Mouse (Mus musculus) granulocyte monocyte progenitor cell, adult 5-6 weeks (primary cell): Measurements from ENCODE around the gene Spast. TPM values are rescaled to one million over a fixed set of nuclear protein-coding genes. Genes with fewer than 3 reads are reported as not detected.
"Not testable (repeated sequence)": the region's sequence is repeated elsewhere in the genome, so short reads cannot be mapped to it uniquely, and the experiment has no call there.

Source experiments
- ATAC-seq: replicated peaks from 2 replicates; pipeline ENCODE4 v1.8.0; 2016; ENCODE audit warnings: mild to moderate bottlenecking, moderate TSS enrichment, inconsistent platforms; ENCODE audit not compliant: poor library complexity, severe bottlenecking
- total RNA-seq, 2 experiments: library from RNA; stranded (forward) in 1 of 2; stranded (reverse) in 1 of 2; fragments of 200-712, 200-1000 nt in 1 of 2; fragments of >200 nt in 1 of 2; fragmentation: Nextera tagmentation in 1 of 2; gene quantifications; 2 replicates each; pipeline ENCODE4 v1.2.3; 2014 to 2017

The Spast gene
- total RNA-seq (2014; fragmentation: Nextera tagmentation) (27.3 and 28.8 TPM in 2 replicates), total RNA-seq (2017) (54.7 and 70.0 TPM in 2 replicates)

DNA sequence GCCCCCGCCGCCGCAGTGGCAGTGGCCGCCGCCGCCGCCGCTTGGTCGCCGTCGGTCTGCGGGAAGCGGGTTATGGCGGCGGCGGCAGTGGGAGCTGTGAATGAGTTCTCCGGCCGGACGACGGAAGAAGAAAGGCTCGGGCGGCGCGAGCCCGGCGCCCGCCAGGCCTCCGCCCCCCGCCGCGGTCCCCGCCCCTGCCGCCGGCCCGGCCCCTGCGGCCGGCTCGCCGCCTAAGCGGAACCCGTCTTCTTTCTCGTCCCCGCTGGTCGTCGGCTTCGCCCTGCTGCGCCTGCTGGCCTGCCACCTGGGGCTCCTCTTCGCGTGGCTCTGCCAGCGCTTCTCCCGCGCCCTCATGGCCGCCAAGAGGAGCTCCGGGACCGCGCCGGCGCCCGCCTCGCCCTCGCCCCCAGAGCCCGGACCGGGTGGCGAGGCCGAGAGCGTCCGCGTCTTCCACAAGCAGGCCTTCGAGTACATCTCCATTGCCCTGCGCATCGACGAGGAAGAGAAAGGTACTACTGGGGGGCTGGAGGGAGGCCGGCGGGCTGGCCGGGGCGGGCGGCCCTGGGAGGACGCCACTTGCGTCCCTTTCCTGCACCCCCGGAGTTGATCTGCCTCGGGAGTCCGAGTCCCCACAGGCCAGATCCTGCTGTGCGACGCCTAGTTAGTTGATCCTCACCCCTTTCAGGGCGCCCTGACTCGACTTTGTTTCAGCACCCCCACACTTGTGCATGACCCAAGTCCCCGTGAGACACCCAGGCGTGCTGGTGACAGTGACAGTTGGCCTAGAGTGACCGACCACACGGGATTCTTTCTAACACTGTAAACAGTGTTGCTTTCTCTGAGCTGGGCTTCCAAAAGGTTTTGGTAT is at the start of gene Spast:
Gene Spast, plus strand, starts transcription at position 51 of the 868 bp plus-strand sequence.
- ATAC-seq: peak; percentile 61

- no peak for ATAC-seq
Observed at GRCm38 (mm10) chr17:74290198-74290597, 48.6 kb upstream of the Spast start.

- no peak for ATAC-seq
Observed at GRCm38 (mm10) chr17:74290869-74291268, 47.9 kb upstream of the Spast start.

DNA sequence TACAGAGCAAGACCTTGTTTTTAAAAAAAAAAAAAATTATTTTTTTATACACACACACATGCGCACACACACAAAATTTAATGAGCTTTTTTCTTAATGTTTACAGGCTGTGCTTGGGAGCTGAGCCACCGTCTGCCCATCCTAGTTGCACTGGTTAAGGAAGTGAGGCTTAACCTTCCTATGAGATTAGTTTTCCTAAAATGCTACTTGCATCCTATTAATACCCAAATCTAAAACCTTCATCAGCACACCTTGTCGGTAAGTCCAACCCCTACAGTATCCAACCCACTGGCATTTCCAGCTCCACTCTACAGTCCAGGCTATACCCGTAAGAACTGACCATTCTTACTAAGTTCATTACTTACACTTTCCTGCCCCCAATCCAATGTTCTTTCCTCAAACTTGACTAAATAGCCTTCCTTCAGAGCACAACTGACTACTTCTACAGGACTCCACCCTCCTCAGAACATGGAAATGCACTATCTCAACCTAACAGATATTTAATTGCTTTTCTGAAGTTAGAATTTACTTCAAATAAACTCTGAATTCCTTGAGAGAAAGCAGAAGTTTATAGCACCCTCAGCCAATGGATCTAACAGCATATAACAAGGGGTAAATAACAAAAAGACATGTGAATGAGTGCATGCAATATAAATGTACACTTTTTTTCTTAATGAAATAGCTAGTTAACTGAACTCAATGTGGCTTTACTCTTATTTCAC is 47.0 kb upstream of the Spast start:
- ATAC-seq: no peak

GRCm38 (mm10) chr17:74293687-74294425 is 44.9 kb upstream of the Spast start:
- no peak for ATAC-seq

DNA sequence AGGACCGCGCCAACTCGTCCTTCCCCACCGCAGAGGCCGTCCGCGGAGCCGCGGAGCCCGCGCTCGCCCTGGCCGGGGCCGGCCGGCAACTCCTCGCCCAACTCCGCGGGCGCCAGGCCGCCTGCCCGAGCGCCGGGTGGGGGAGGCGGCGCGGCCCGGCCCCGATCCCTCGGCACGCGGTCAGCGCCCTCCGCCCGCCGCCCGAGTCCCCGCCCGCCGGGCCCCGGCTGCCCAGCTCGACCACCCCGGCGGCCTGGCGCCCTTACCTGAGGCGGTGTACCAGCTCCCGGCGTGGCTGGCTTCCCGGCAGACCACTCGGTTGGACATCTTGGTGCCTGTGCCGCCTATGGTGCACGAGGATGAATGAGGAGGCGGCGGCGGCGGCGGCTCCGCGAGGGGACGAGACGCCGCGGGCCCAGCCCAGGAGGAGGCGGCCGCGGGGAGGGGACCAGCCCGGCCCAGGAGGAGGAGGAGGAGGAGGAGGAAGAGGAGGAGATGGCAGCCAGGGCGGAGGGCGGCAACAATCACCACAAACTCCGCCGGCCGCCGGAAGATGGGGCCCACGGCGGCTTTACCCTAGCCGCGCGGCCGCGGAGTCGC is 44.3 kb upstream of the Spast start:
- ATAC-seq: peak; percentile 69

DNA sequence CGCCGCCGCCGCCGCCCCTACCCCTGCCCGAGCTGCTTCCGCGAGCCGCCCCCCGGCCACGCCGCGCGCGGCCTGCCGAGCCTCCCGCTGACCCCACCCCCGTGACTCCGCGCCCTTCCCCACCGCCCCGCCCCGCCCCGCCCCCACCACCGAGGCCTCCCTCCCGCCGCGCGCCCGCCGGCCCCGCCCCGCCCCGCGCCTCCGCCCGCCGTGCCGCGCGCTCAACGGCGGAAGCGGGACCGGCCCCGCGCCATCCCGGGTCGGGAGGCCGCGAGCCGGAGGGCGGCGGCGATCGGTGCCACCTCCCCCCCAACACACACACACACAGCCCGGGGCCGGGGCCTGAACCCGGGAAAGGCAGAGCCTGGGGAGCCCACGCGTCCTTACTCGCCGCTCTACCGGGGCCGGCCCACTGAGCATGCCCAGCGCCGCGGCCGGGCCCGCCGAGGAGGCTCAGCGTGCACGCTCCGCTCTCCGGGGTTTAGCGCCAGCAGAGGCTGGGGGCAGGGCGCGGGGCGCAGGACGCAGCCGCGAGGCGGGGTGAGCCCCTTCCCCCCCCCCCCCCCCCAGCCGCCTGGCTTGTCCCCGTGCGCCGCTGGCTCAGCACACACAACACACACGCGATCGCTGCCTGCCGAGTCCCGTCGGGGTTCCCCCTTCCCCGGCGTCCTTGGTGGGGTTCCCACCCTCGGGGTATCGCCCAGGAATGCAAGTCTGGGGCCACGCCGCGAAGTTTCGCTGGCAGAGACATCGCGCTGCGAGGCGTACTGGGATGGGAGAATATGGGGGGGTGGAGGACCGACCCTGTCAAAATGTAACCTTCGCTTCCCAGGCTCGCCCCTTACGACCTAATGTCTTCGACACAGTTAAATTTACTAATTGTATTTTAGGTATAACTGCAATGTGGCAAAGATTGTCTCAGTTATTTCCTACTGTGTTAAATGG is 43.5 kb upstream of the Spast start, which contains the start of gene Memo1:
Gene Memo1, minus strand, starts transcription at position 496 of the 945 bp plus-strand sequence.
- ATAC-seq: peak; percentile 57

DNA sequence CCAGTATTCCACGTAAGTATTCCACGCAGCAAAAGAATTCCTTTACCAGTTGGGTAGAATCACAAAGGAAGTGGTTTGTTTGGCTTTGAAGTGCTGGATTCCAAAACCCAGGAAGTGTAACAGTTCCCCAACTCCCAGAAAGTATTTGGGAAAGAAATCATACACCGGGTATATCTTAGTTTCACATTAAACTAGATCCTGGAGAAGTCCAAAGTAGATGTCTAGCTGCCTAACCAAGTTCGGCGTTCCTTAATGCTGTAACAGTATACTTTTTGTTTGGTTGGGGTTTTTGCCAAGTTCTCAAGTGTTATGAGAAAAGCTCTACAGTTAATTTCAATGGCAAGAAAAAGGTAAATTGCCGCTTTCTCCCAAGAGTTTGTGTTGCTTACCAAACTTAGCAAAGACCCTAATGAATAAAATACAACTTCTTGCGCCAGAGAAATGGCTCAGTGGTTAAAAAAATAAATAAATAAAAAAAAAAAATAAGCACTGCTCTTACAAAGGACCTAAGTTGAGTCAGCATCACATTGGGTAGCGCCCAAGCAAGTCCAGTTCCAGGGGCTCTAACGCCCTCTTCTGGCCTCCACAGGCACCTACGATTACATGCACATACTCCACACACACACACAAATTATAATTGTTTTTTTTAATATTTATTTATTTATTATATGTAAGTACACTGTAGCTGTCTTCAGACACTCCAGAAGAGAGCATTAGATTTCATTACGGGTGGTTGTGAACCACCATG is 42.5 kb upstream of the Spast start:
- ATAC-seq: 0 out of 2 replicates have a peak, but pooled peaks have one; percentile 22

DNA sequence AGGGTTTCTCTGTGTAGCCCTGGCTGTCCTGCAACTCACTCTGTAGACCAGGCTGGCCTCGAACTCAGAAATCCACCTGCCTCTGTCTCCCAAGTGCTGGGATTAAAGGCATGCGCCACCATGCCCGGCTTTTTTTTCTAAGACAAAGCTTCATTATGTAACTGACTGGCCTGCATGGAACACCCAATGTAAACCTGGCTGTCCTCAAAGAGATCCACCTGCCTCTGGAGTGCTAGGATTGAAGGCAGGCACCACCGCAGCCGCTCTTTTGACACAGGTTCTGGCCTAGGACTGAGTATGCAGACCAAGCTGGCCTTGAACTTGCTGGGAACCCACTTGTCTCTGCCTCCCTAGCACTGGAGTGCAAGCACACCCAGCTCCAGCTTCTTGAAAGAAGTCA is 41.8 kb upstream of the Spast start:
- ATAC-seq: not testable (repeated sequence)

DNA sequence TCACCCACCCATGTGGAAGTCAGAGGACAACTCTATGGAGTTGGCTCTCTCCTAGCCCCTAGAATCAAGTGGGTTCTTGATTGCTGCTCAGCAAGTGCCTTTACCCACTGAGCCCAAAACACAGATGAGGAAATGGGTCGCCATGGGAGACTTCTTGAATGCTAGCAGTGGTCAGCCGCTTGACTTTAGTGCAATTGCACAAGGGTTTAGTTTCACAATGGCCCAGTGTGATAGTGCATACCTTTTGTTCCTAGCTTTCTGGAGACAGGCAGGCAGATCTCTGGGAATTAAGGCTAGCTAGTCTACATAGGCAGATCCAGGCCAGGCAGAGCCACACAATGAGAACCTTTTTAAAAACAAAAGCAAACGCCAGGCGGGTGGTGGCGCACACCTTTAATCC is 38.7 kb upstream of the Spast start:
- peak; percentile 57 for ATAC-seq

DNA sequence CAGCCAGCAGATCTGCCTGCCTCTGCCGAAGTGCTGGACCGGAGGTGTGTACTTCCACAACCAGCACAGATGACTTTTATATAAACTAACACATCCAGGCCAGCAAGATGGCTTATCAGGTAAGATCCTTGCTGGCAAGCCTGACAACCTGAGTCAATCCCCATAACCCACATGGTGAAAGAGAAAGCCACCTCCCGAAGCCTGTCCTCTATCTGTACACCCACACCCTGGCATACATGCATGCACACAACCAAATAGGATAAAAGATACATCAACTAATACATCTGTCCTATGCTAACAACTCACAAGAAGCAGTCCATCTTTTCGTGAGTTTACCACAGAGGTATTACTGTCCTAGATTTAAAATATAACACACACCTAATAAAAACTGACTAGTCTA is 34.7 kb upstream of the Spast start:
- no peak for ATAC-seq

DNA sequence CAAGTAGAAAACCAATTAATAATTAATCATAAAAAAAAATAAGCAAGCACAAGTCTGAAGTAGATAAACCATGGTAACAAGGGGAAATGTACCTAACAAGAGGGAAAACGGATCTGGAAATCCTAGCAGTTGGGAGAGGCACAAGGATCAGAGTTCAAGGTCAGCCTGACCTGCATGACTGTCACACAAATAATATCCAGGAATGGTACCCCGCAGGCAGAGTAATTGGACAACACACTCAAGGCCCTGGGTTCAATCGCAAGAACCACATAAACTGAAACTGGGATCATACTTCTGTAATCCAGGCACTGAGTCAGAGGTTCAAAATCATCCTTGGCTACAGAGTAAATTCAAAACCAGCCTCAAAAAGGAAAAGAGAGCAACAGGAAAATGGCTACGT is 33.2 kb upstream of the Spast start:
- ATAC-seq: no peak

- no peak for ATAC-seq
Observed at GRCm38 (mm10) chr17:74306021-74306420, 32.8 kb upstream of the Spast start.

DNA sequence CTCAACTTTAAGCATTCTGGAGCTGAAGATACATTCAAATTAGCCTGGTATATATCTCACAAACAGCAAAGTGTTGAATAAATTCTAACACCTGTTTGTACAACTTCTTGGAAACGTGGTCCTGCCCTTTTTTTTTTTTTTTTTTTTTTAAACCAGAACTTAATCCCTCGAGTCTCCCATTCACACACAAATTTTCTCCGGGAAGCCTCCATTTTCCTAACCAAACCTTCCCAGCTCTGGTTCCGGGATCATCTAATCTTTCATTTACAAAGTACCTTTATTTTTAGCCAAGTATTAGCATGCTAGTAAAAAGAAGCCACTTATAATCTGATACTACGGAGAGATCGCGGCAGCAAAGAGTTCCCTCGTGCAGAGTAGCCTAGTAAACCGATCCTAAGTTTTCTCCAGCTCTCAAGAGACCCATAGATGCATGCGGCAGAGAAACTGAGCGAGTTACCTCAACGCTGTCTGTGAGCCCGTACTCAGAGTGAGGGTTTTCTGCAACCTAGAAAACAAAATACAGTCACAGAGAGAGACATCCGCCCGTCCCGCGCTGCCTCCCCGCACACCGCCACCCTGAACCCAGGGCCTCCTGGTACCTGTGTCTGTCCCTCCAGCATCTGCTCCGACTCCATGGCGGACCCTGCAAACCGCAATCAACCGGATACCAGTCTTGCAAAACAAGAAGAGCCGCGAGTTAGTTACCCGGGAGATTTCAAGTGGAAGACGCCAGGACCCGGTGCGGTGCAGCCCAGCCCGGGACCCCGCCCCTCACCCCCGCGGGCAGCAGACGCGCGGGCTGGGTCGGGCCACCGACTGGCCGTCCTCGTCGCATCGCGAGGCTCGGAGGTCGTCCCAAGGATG is 23.1 kb upstream of the Spast start:
- no peak; the same call in 1 of the 2 replicates for ATAC-seq

- ATAC-seq: peak; percentile 92
Observed at GRCm38 (mm10) chr17:74316309-74316863, 22.4 kb upstream of the Spast start.

DNA sequence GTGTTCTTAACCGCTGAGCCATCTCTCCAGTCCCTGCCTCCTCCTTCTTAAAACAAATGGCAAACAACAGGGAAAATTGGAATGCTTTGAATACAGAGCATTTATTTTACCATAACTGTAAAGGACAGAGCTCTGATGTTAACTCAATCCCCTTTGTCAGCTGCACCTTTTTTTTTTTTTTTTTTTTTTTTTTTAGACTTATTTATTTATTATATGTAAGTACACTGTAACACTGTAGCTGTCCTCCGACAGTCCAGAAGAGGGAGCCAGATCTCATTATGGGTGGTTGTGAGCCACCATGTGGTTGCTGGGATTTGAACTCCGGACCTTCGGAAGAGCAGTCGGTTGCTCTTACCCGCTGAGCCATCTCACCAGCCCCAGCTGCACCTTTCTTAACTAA is 20.1 kb upstream of the Spast start:
- no peak for ATAC-seq

DNA sequence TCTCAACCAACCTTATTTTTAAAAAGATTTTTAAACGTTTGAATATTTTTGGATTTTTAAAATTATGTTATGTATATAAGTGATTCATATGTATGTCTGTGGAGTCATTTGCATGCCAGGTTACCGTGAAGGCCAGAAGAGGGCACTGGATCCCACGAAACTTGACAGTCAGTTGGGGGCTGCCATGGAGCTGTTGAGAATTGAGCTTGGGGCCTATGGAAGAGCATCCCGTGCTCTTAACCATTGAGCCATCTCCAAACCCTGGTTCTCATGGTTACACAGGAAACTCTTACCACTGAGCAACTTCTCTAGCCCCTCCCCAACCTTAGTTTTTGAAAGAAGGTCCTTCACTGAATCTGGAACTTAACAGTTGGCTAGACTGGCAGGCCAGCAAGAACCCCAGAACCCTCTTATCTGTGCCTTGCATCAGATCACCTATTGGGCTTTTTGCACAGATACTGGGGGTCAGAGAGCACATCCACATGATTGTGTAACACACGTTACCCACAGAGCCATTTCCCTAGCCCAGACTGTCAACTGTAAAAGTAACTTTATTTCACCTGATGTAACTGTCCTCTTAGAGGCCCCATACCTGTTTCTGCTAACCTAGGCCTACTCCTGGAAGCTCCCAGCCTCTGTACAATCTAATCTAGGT is 16.3 kb upstream of the Spast start:
- peak; percentile 79 for ATAC-seq
